Mouse (Mus musculus) skeletal muscle tissue, postnatal 0 days (tissue): Measurements from ENCODE around the gene Olfr1161. TPM values are rescaled to one million over a fixed set of nuclear protein-coding genes. Genes with fewer than 3 reads are reported as not detected.

Source experiments
- polyA plus RNA-seq: library from polyadenylated mRNA; unstranded; fragments of >200 nt; fragmentation: Nextera tagmentation; extraction: Ambion mirVana; gene quantifications from 2 replicates; pipeline ENCODE4 v1.2.1, GENCODE M21; 2015

The Olfr1161 gene
- not detected in 2 replicates for polyA plus RNA-seq

DNA sequence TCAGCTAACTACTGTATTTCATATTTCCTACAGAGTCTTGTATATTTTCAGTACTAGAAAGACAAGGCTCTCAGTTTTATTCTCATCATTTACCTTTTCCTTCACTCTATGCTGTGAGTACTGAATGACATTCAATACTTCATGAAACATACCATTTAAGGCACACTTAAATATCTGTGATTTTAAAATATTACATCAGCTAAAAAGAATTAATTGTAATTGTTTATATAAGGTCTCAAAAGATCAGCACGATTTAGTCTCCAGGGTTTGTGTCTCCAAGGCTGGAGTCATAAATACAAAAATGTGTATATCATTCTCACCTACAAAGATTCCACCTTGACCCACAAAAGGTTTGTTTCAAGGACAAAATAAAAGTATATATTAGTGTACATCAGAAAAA, at the start of gene Olfr1161:
TSS of gene Olfr1161 (plus strand) at position 301 of the 400 bp plus-strand sequence.

DNA sequence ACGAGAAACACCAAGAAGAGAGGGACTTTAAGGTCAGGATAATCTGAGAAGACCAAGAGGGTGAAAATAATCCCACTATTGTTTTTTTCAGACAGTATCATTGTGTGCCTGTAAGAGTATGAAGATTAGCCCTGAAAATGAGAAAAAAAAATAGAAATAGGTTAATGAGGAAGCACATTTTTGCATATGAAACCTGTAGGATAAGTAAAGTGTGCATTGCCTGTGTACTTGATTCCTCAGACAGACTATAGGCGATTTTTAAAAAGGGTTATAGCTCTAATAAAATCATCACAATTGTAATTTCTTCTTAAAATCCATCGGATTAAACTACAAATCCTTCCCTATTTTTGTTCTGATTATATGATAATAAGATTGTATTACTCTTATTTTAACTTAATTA, 48.0 kb upstream of the Olfr1161 start, which contains the start of gene Olfr74:
TSS of gene Olfr74 (minus strand) at position 101 of the 400 bp plus-strand sequence.

GRCm38 (mm10) chr2:87989813-87990212, 32.8 kb upstream of the Olfr1161 start, which contains the start of gene Olfr1158:
Gene Olfr1158, plus strand, starts transcription at chr2:87990113.

GRCm38 (mm10) chr2:88007515-88008318, 14.9 kb upstream of the Olfr1161 start, which contains the start of gene Olfr1160:
Gene Olfr1160, minus strand, starts transcription at chr2:88008268.

GRCm38 (mm10) chr2:88037599-88037998, 15.0 kb downstream of the Olfr1161 start, which contains the start of gene Olfr73:
Gene Olfr73, minus strand, starts transcription at chr2:88037699.

DNA sequence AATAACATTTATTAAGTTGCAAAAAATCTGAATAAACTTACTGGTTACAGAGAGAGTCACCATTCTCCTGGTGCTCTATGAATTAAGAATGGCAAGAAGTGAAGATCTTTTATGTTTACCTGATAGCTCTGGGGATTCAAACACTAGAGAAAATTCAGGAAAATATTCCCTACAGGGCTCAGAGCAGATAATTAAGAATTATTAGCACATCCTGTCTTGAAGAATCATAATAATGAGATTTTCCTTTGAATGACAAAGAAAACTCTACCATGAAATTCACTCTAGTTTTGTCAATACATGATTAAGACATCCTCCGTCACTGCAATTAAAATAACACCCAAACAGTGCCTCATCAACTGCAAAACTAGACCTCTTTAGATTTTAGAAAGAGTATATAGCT, 28.5 kb downstream of the Olfr1161 start, which contains the start of gene Olfr1162:
TSS of gene Olfr1162 (minus strand) at position 101 of the 400 bp plus-strand sequence.

GRCm38 (mm10) chr2:88071730-88072129, 49.2 kb downstream of the Olfr1161 start, which contains the start of gene Olfr1163:
Gene Olfr1163, minus strand, starts transcription at chr2:88071830.

Other genes with a start within 250 kb of the Olfr1161 start
- not detected in 2 replicates for gene Olfr152, start 243.3 kb upstream of the Olfr1161 start, polyA plus RNA-seq
- gene Olfr1143, start 222.2 kb upstream of the Olfr1161 start, polyA plus RNA-seq, result not detected in 2 replicates
- not detected in 2 replicates for gene Olfr1145, start 213.0 kb upstream of the Olfr1161 start, polyA plus RNA-seq
- not detected in 2 replicates for gene Olfr1148, start 192.2 kb upstream of the Olfr1161 start, polyA plus RNA-seq
- gene Olfr1150-ps1, start 178.8 kb upstream of the Olfr1161 start, polyA plus RNA-seq, result not detected in 2 replicates
- not detected in 2 replicates for gene Olfr1151, start 166.9 kb upstream of the Olfr1161 start, polyA plus RNA-seq
- gene Olfr1152, start 156.3 kb upstream of the Olfr1161 start, polyA plus RNA-seq, result not detected in 2 replicates
- not detected in 2 replicates for gene Olfr1153, start 127.8 kb upstream of the Olfr1161 start, polyA plus RNA-seq
- gene Olfr1154, start 117.6 kb upstream of the Olfr1161 start, polyA plus RNA-seq, result not detected in 2 replicates
- not detected in 2 replicates for gene Olfr1155, start 77.6 kb upstream of the Olfr1161 start, polyA plus RNA-seq
- not detected in 2 replicates for gene Olfr1156, start 69.7 kb upstream of the Olfr1161 start, polyA plus RNA-seq
- not detected in 2 replicates for gene Olfr1157, start 54.5 kb upstream of the Olfr1161 start, polyA plus RNA-seq
- not detected in 2 replicates for gene Olfr74, start 48.1 kb upstream of the Olfr1161 start, polyA plus RNA-seq
- gene Olfr1158, start 32.7 kb upstream of the Olfr1161 start, polyA plus RNA-seq, result not detected in 2 replicates
- gene Olfr1160, start 14.5 kb upstream of the Olfr1161 start, polyA plus RNA-seq, result not detected in 2 replicates
- gene Olfr73, start 14.9 kb downstream of the Olfr1161 start, polyA plus RNA-seq, result not detected in 2 replicates
- not detected in 2 replicates for gene Olfr1162, start 28.4 kb downstream of the Olfr1161 start, polyA plus RNA-seq
- not detected in 2 replicates for gene Olfr1163, start 49.1 kb downstream of the Olfr1161 start, polyA plus RNA-seq
- gene Olfr1164, start 71.2 kb downstream of the Olfr1161 start, polyA plus RNA-seq, result not detected in 2 replicates
- gene Olfr1166, start 105.5 kb downstream of the Olfr1161 start, polyA plus RNA-seq, result not detected in 2 replicates
- gene Olfr1167, start 132.4 kb downstream of the Olfr1161 start, polyA plus RNA-seq, result not detected in 2 replicates
- not detected in 2 replicates for gene Olfr1168, start 159.1 kb downstream of the Olfr1161 start, polyA plus RNA-seq
- not detected in 2 replicates for gene Olfr1170, start 205.6 kb downstream of the Olfr1161 start, polyA plus RNA-seq